Comparison of ENCODE assay signal across 13 mouse cellular contexts in genomic region chr7:34680771-34681421, GRCm38 (mm10). TPM values are rescaled to one million over a fixed set of nuclear protein-coding genes. Genes with fewer than 3 reads are reported as not detected.
DNase-seq lines count a peak whose midpoint lies in the region; ATAC-seq and TF ChIP-seq lines count a peak whose summit lies in the region.
"Had no signal": no experiment of that assay in that cellular context is flagged by ENCODE, and none has a peak within 500 bp of the region (broad histone marks: within the 10 kb centered on the region; RNA-seq: fewer than 3 reads in every experiment).

No protein-coding gene starts in this region.

- H3K27me3 ChIP-seq in hindbrain, embryonic 12.5 days = peaks cover 10% of the 10 kb centered on the region
- H3K27me3 ChIP-seq in hindbrain, embryonic 11.5 days (ENCODE audit: control insufficient read depth, insufficient read depth, low read length) = peaks cover 2% of the 10 kb centered on the region
- peaks cover 2% of the 10 kb centered on the region; the same call in 1 of the 2 replicates for H3K27me3 ChIP-seq in lung, postnatal 0 days (replicated peaks; ENCODE audit: insufficient read depth, low read length)
- H3K27me3 ChIP-seq in forebrain, embryonic 16.5 days (replicated peaks; ENCODE audit: control insufficient read depth, insufficient read depth, low read length) = peaks cover 1% of the 10 kb centered on the region; the same call in 1 of the 2 replicates
- no peaks in the 10 kb centered on the region for H3K27me3 ChIP-seq in midbrain, embryonic 16.5 days (ENCODE audit: control insufficient read depth, insufficient read depth, low read depth, low read length)
- H3K27me3 ChIP-seq in heart, adult 2 months (ENCODE audit: control insufficient read depth, insufficient read depth, low read length) = no peaks in the 10 kb centered on the region

- no peaks in the 10 kb centered on the region for H3K79me2 ChIP-seq in heart, adult 2 months (replicated peaks; ENCODE audit: control insufficient read depth, insufficient read depth, low read length)

- H3K9ac ChIP-seq in hindbrain, embryonic 12.5 days = no peak overlapping the region
- H3K9ac ChIP-seq in hindbrain, embryonic 11.5 days (ENCODE audit: low read depth, low read length) = no peak overlapping the region
- no peak overlapping the region for H3K9ac ChIP-seq in lung, postnatal 0 days (replicated peaks; ENCODE audit: low read depth)
- H3K9ac ChIP-seq in forebrain, embryonic 16.5 days (replicated peaks; ENCODE audit: low read depth, low read length) = 0 out of 2 replicates have a peak overlapping the region, but pooled peaks have one; percentile 12
- H3K9ac ChIP-seq in midbrain, embryonic 16.5 days (ENCODE audit: low read depth, low read length) = no peak overlapping the region
- H3K9ac ChIP-seq in heart, adult 2 months (ENCODE audit: low read depth, low read length) = no peak overlapping the region
- H3K9ac ChIP-seq: embryonic facial prominence, embryonic 15.5 days; lung, embryonic 15.5 days had no signal

- H3K4me3 ChIP-seq in hindbrain, embryonic 12.5 days = no peak overlapping the region
- no peak overlapping the region for H3K4me3 ChIP-seq in hindbrain, embryonic 11.5 days (ENCODE audit: low read depth, low read length)
- H3K4me3 ChIP-seq in lung, postnatal 0 days (ENCODE audit: low read depth, low read length) = no peak overlapping the region
- H3K4me3 ChIP-seq in forebrain, embryonic 16.5 days (replicated peaks; ENCODE audit: low read length) = no peak overlapping the region
- H3K4me3 ChIP-seq in midbrain, embryonic 16.5 days (ENCODE audit: low read depth, low read length) = no peak overlapping the region
- H3K4me3 ChIP-seq in heart, adult 2 months = no peak overlapping the region
- H3K4me3 ChIP-seq: embryonic facial prominence, embryonic 15.5 days; lung, embryonic 15.5 days had no signal

- peak; percentile 66 for ATAC-seq in hindbrain, embryonic 12.5 days (ENCODE audit: low FRiP score)
- ATAC-seq in hindbrain, embryonic 11.5 days (ENCODE audit: low FRiP score) = no peak
- ATAC-seq in lung, postnatal 0 days = no peak
- peak; percentile 64 for ATAC-seq in forebrain, embryonic 16.5 days
- peak; percentile 64 for ATAC-seq in midbrain, embryonic 16.5 days

- H3K9me3 ChIP-seq in hindbrain, embryonic 12.5 days (replicated peaks) = no peaks in the 10 kb centered on the region
- H3K9me3 ChIP-seq in hindbrain, embryonic 11.5 days (ENCODE audit: control insufficient read depth, low read length) = no peaks in the 10 kb centered on the region
- H3K9me3 ChIP-seq in lung, postnatal 0 days (ENCODE audit: low read length) = no peaks in the 10 kb centered on the region
- H3K9me3 ChIP-seq in forebrain, embryonic 16.5 days (ENCODE audit: control insufficient read depth, low read length) = no peaks in the 10 kb centered on the region
- no peaks in the 10 kb centered on the region for H3K9me3 ChIP-seq in midbrain, embryonic 16.5 days (replicated peaks; ENCODE audit: control insufficient read depth, low read length, poor library complexity, severe bottlenecking)
- H3K9me3 ChIP-seq: embryonic facial prominence, embryonic 15.5 days; lung, embryonic 15.5 days had no signal

- no peak for DNase-seq in hindbrain, embryonic 11.5 days (ENCODE audit: low spot score)
- no peak for DNase-seq in lung, postnatal 0 days (ENCODE audit: low spot score)
- no peak for DNase-seq in lung, postnatal 14 days
- DNase-seq in heart, adult 2 months = no peak
- DNase-seq: cerebellum, adult 11-12 months; kidney, adult 8-10 months; kidney, postnatal 4 days; liver had no signal

- no peak for TF ChIP-seq EP300 in lung, postnatal 0 days (IDR thresholded peaks at IDR 0.05)
- TF ChIP-seq EP300 in heart, adult 2 months (IDR thresholded peaks at IDR 0.05; ENCODE audit: insufficient read depth, low read depth, low read length) = no peak

- TF ChIP-seq CTCF in lung, postnatal 0 days (IDR thresholded peaks at IDR 0.05) = 0 out of 2 replicates have a peak, but pooled peaks have one; percentile 12
- TF ChIP-seq CTCF in heart, adult 2 months (IDR thresholded peaks at IDR 0.05) = no peak

- H3K27ac ChIP-seq in hindbrain, embryonic 12.5 days = peak overlapping the region; percentile 66
- no peak overlapping the region for H3K27ac ChIP-seq in hindbrain, embryonic 11.5 days (ENCODE audit: low read depth, low read length)
- H3K27ac ChIP-seq in lung, postnatal 0 days (ENCODE audit: low read length) = no peak overlapping the region
- H3K27ac ChIP-seq in forebrain, embryonic 16.5 days (ENCODE audit: low read length) = peak overlapping the region; percentile 60
- peak overlapping the region; percentile 64 for H3K27ac ChIP-seq in midbrain, embryonic 16.5 days (ENCODE audit: low read length)
- H3K27ac ChIP-seq in heart, adult 2 months = no peak overlapping the region
- H3K27ac ChIP-seq: embryonic facial prominence, embryonic 15.5 days; lung, embryonic 15.5 days had no signal

- H3K36me3 ChIP-seq in hindbrain, embryonic 12.5 days = no peaks in the 10 kb centered on the region
- no peaks in the 10 kb centered on the region for H3K36me3 ChIP-seq in hindbrain, embryonic 11.5 days (ENCODE audit: control insufficient read depth, insufficient read depth, low read length)
- no peaks in the 10 kb centered on the region for H3K36me3 ChIP-seq in lung, postnatal 0 days (ENCODE audit: insufficient read depth, low read length)
- no peaks in the 10 kb centered on the region for H3K36me3 ChIP-seq in forebrain, embryonic 16.5 days (ENCODE audit: control insufficient read depth, insufficient read depth)
- H3K36me3 ChIP-seq in midbrain, embryonic 16.5 days (ENCODE audit: control insufficient read depth, insufficient read depth, low read length) = no peaks in the 10 kb centered on the region
- H3K36me3 ChIP-seq in heart, adult 2 months (ENCODE audit: control insufficient read depth, insufficient read depth, low read length) = no peaks in the 10 kb centered on the region
- H3K36me3 ChIP-seq: embryonic facial prominence, embryonic 15.5 days; lung, embryonic 15.5 days had no signal

- intact Hi-C loops in heart, adult 2 months (cut with DNase I) = no loop called here

- no peak for TF ChIP-seq POLR2A in heart, adult 2 months (IDR thresholded peaks at IDR 0.05; ENCODE audit: insufficient read depth, low read depth, low read length)

- 47% methylated on average over 15 of the region's 15 CpGs for WGBS in hindbrain, embryonic 12.5 days
- 68% methylated on average over 15 of the region's 15 CpGs for WGBS in hindbrain, embryonic 11.5 days
- WGBS in lung, postnatal 0 days = 38% methylated on average over 15 of the region's 15 CpGs
- 30% methylated on average over 15 of the region's 15 CpGs for WGBS in forebrain, embryonic 16.5 days
- WGBS in midbrain, embryonic 16.5 days = 46% methylated on average over 15 of the region's 15 CpGs
- 34% methylated on average over 15 of the region's 15 CpGs for WGBS in heart, adult 2 months

- H3K4me2 ChIP-seq in hindbrain, embryonic 12.5 days (replicated peaks) = no peak overlapping the region
- no peak overlapping the region for H3K4me2 ChIP-seq in hindbrain, embryonic 11.5 days (replicated peaks; ENCODE audit: low read depth, low read length)
- no peak overlapping the region for H3K4me2 ChIP-seq in lung, postnatal 0 days (replicated peaks; ENCODE audit: low read depth, low read length)
- peak overlapping the region; percentile 17; the same call in 1 of the 2 replicates for H3K4me2 ChIP-seq in forebrain, embryonic 16.5 days (ENCODE audit: low read length)
- peak overlapping the region; percentile 18; the same call in 1 of the 2 replicates for H3K4me2 ChIP-seq in midbrain, embryonic 16.5 days (ENCODE audit: low read length)
- H3K4me2 ChIP-seq: embryonic facial prominence, embryonic 15.5 days; lung, embryonic 15.5 days had no signal

- peaks cover 14% of the 10 kb centered on the region for H3K4me1 ChIP-seq in hindbrain, embryonic 12.5 days
- no peaks in the 10 kb centered on the region; the same call in 1 of the 2 replicates for H3K4me1 ChIP-seq in hindbrain, embryonic 11.5 days (replicated peaks; ENCODE audit: control insufficient read depth, insufficient read depth, low read length)
- H3K4me1 ChIP-seq in lung, postnatal 0 days (ENCODE audit: insufficient read depth, low read depth, low read length) = no peaks in the 10 kb centered on the region
- peaks cover 15% of the 10 kb centered on the region for H3K4me1 ChIP-seq in forebrain, embryonic 16.5 days (replicated peaks; ENCODE audit: control insufficient read depth, insufficient read depth, low read length)
- peaks cover 16% of the 10 kb centered on the region for H3K4me1 ChIP-seq in midbrain, embryonic 16.5 days (ENCODE audit: control insufficient read depth, insufficient read depth, low read length)
- H3K4me1 ChIP-seq in heart, adult 2 months (ENCODE audit: control insufficient read depth, insufficient read depth, low read length) = no peaks in the 10 kb centered on the region
- H3K4me1 ChIP-seq: lung, embryonic 15.5 days had no signal

RNA-seq across cellular contexts. Expression of gene Kctd15, which starts 24.4 kb away (rescaled TPM):
- 36.9 and 42.1 TPM in 2 replicates for polyA plus RNA-seq in hindbrain, embryonic 12.5 days (2016; fragmentation: Nextera tagmentation; extraction: Ambion mirVana)
- 12.2 and 17.0 TPM in 2 replicates for polyA plus RNA-seq in hindbrain, embryonic 11.5 days (2014; fragmentation: Nextera tagmentation; extraction: Ambion mirVana)
- 5.9 and 7.4 TPM in 2 replicates for polyA plus RNA-seq in lung, postnatal 0 days (2015; fragmentation: Nextera tagmentation; extraction: Ambion mirVana)
- polyA plus RNA-seq in forebrain, embryonic 16.5 days (2015; fragmentation: Nextera tagmentation; extraction: Ambion mirVana) = 25.2 and 28.1 TPM in 2 replicates
- polyA plus RNA-seq in midbrain, embryonic 16.5 days (2015; fragmentation: Nextera tagmentation; extraction: Ambion mirVana) = 24.8 and 26.5 TPM in 2 replicates
- total RNA-seq in heart, adult 2 months (2021) = 1 to 10 TPM; 3.6 to 3.8 TPM
- polyA plus RNA-seq in heart, adult 2 months (2012; rRNA removed) = 4.1 and 5.7 TPM in 2 replicates

Comparison
In these comparisons a context has a peak if more than half of its experiments do, and no peak if none do; other contexts are left out.
1. ATAC-seq: peak in hindbrain, embryonic 12.5 days (single experiment), forebrain, embryonic 16.5 days (single experiment) and midbrain, embryonic 16.5 days (single experiment); none in hindbrain, embryonic 11.5 days (single experiment) and lung, postnatal 0 days (single experiment).
2. H3K27ac ChIP-seq: peak in hindbrain, embryonic 12.5 days (single experiment), forebrain, embryonic 16.5 days (single experiment) and midbrain, embryonic 16.5 days (single experiment); none in hindbrain, embryonic 11.5 days (single experiment), lung, postnatal 0 days (single experiment) and heart, adult 2 months (single experiment).
3. H3K4me2 ChIP-seq: peak in forebrain, embryonic 16.5 days (single experiment) and midbrain, embryonic 16.5 days (single experiment); none in hindbrain, embryonic 12.5 days (single experiment), hindbrain, embryonic 11.5 days (single experiment) and lung, postnatal 0 days (single experiment).